Mouse (Mus musculus): Measurements from ENCODE around the gene Gm20388. TPM values are rescaled to one million over a fixed set of nuclear protein-coding genes. Genes with fewer than 3 reads are reported as not detected.

Gene Gm20388
- polyA plus RNA-seq, 2 experiments = 8.5 TPM; not detected in 1

GRCm38 (mm10) chr8:120505619-120506310, 595.1 kb downstream of the Gm20388 start:
- H3K9ac ChIP-seq (replicated peaks) = no peak overlapping the region
- TF ChIP-seq EP300 (IDR thresholded peaks at IDR 0.05; ENCODE audit: low read depth) (no peak), CTCF (IDR thresholded peaks at IDR 0.05; ENCODE audit: low read depth) (no peak)
- no peaks in the 10 kb centered on the region for H3K9me3 ChIP-seq (ENCODE audit: control insufficient read depth, low read length)
- no peak for DNase-seq (ENCODE audit: low read depth in 3 of 3, low spot score in 3 of 3)
- H3K36me3 ChIP-seq (replicated peaks; ENCODE audit: control insufficient read depth, insufficient read depth, low read depth) = no peaks in the 10 kb centered on the region; the same call in 1 of the 2 replicates
- H3K27ac ChIP-seq = no peak overlapping the region
- H3K4me1 ChIP-seq (replicated peaks; ENCODE audit: control insufficient read depth in 2 of 2, insufficient read depth in 2 of 2, low read length in 1 of 2) = peaks cover 39 to 49% of the 10 kb centered on the region in 2 experiments
- peak overlapping the region; percentile 46 for H3K4me2 ChIP-seq (ENCODE audit: low read depth)
- no peak overlapping the region for H3K4me3 ChIP-seq (ENCODE audit: insufficient read depth in 1 of 2, low read depth in 2 of 2, low read length in 2 of 2)
- no peaks in the 10 kb centered on the region for H3K27me3 ChIP-seq (ENCODE audit: control insufficient read depth, insufficient read depth, low read length)
- ATAC-seq (ENCODE audit: insufficient read depth) = no peak
- 65% methylated on average over 23 of the region's 23 CpGs for WGBS (ENCODE audit: insufficient replicate concordance)

- WGBS (ENCODE audit: insufficient replicate concordance) = 61% methylated on average over 2 of the region's 2 CpGs
- Histone ChIP-seq H3K27me3 (ENCODE audit: control insufficient read depth, insufficient read depth, low read length) (no peaks in the 10 kb centered on the region), H3K9me3 (ENCODE audit: control insufficient read depth, low read length) (no peaks in the 10 kb centered on the region), H3K4me3 (ENCODE audit: insufficient read depth in 1 of 2, low read depth in 2 of 2, low read length in 2 of 2) (no peak overlapping the region), H3K9ac (replicated peaks) (no peak overlapping the region), H3K36me3 (replicated peaks; ENCODE audit: control insufficient read depth, insufficient read depth, low read depth) (no peaks in the 10 kb centered on the region; the same call in 1 of the 2 replicates), H3K27ac (no peak overlapping the region), H3K4me2 (ENCODE audit: low read depth) (no peak overlapping the region), H3K4me1 (replicated peaks; ENCODE audit: control insufficient read depth in 2 of 2, insufficient read depth in 2 of 2, low read length in 1 of 2) (peaks cover 35 to 50% of the 10 kb centered on the region in 2 experiments)
- ATAC-seq (ENCODE audit: insufficient read depth) (no peak), DNase-seq (ENCODE audit: low read depth in 3 of 3, low spot score in 3 of 3) (no peak)
- TF ChIP-seq CTCF (IDR thresholded peaks at IDR 0.05; ENCODE audit: low read depth) (peak; percentile 67), EP300 (IDR thresholded peaks at IDR 0.05; ENCODE audit: low read depth) (no peak)
Observed at GRCm38 (mm10) chr8:120506562-120506961, 595.9 kb downstream of the Gm20388 start.

GRCm38 (mm10) chr8:120507290-120507689, 596.6 kb downstream of the Gm20388 start:
- TF ChIP-seq CTCF (IDR thresholded peaks at IDR 0.05; ENCODE audit: low read depth) (no peak), EP300 (IDR thresholded peaks at IDR 0.05; ENCODE audit: low read depth) (no peak)
- Histone ChIP-seq H3K4me2 (ENCODE audit: low read depth) (no peak overlapping the region), H3K4me3 (ENCODE audit: insufficient read depth in 1 of 2, low read depth in 2 of 2, low read length in 2 of 2) (no peak overlapping the region), H3K27me3 (ENCODE audit: control insufficient read depth, insufficient read depth, low read length) (no peaks in the 10 kb centered on the region), H3K9me3 (ENCODE audit: control insufficient read depth, low read length) (no peaks in the 10 kb centered on the region), H3K27ac (no peak overlapping the region), H3K9ac (replicated peaks) (no peak overlapping the region), H3K36me3 (replicated peaks; ENCODE audit: control insufficient read depth, insufficient read depth, low read depth) (no peaks in the 10 kb centered on the region; the same call in 1 of the 2 replicates), H3K4me1 (replicated peaks; ENCODE audit: control insufficient read depth in 2 of 2, insufficient read depth in 2 of 2, low read length in 1 of 2) (peaks cover 37 to 47% of the 10 kb centered on the region in 2 experiments)
- ATAC-seq (ENCODE audit: insufficient read depth) (no peak), DNase-seq (ENCODE audit: low read depth in 3 of 3, low spot score in 3 of 3) (no peak)
- 85% methylated on average over 9 of the region's 9 CpGs for WGBS (ENCODE audit: insufficient replicate concordance)

- H3K36me3 ChIP-seq (replicated peaks; ENCODE audit: control insufficient read depth, insufficient read depth, low read depth) = no peaks in the 10 kb centered on the region; the same call in 1 of the 2 replicates
- no peak overlapping the region for H3K9ac ChIP-seq (replicated peaks)
- WGBS (ENCODE audit: insufficient replicate concordance) = 14% methylated on average over 21 of the region's 21 CpGs
- peak overlapping the region; percentile 44 for H3K4me2 ChIP-seq (ENCODE audit: low read depth)
- H3K9me3 ChIP-seq (ENCODE audit: control insufficient read depth, low read length) = no peaks in the 10 kb centered on the region
- DNase-seq (ENCODE audit: low read depth in 3 of 3, low spot score in 3 of 3) (no peak), ATAC-seq (ENCODE audit: insufficient read depth) (peak; percentile 50)
- H3K4me1 ChIP-seq (replicated peaks; ENCODE audit: control insufficient read depth in 2 of 2, insufficient read depth in 2 of 2, low read length in 1 of 2) = peaks cover 30 to 37% of the 10 kb centered on the region in 2 experiments
- H3K27me3 ChIP-seq (ENCODE audit: control insufficient read depth, insufficient read depth, low read length) = no peaks in the 10 kb centered on the region
- no peak overlapping the region for H3K27ac ChIP-seq
- TF ChIP-seq EP300 (IDR thresholded peaks at IDR 0.05; ENCODE audit: low read depth) (no peak), CTCF (IDR thresholded peaks at IDR 0.05; ENCODE audit: low read depth) (peak; percentile 35)
- no peak overlapping the region; a peak in 1 of 4 replicates for H3K4me3 ChIP-seq (ENCODE audit: insufficient read depth in 1 of 2, low read depth in 2 of 2, low read length in 2 of 2)
Observed at GRCm38 (mm10) chr8:120509136-120510034, 598.7 kb downstream of the Gm20388 start.

GRCm38 (mm10) chr8:120510035-120510416, 599.4 kb downstream of the Gm20388 start:
- no peak overlapping the region; the same call in 1 of the 2 replicates for H3K4me2 ChIP-seq (ENCODE audit: low read depth)
- no peaks in the 10 kb centered on the region for H3K27me3 ChIP-seq (ENCODE audit: control insufficient read depth, insufficient read depth, low read length)
- H3K4me1 ChIP-seq (replicated peaks; ENCODE audit: control insufficient read depth in 2 of 2, insufficient read depth in 2 of 2, low read length in 1 of 2) = peaks cover 25 to 35% of the 10 kb centered on the region in 2 experiments
- H3K4me3 ChIP-seq (ENCODE audit: insufficient read depth in 1 of 2, low read depth in 2 of 2, low read length in 2 of 2) = no peak overlapping the region
- H3K36me3 ChIP-seq (replicated peaks; ENCODE audit: control insufficient read depth, insufficient read depth, low read depth) = no peaks in the 10 kb centered on the region; the same call in 1 of the 2 replicates
- no peak overlapping the region for H3K9ac ChIP-seq (replicated peaks)
- no peak for DNase-seq (ENCODE audit: low read depth in 3 of 3, low spot score in 3 of 3)
- TF ChIP-seq CTCF (IDR thresholded peaks at IDR 0.05; ENCODE audit: low read depth) = 0 out of 2 replicates have a peak, but pooled peaks have one; percentile 16
- TF ChIP-seq EP300 (IDR thresholded peaks at IDR 0.05; ENCODE audit: low read depth) = no peak
- H3K27ac ChIP-seq = no peak overlapping the region
- no peak; the same call in 1 of the 2 replicates for ATAC-seq (ENCODE audit: insufficient read depth)
- 6% methylated on average over 5 of the region's 6 CpGs for WGBS (ENCODE audit: insufficient replicate concordance)
- no peaks in the 10 kb centered on the region for H3K9me3 ChIP-seq (ENCODE audit: control insufficient read depth, low read length)

Data from liver, embryonic 14.5 days (tissue).